Mouse (Mus musculus) lung, adult 2 months (tissue): Measurements from ENCODE around the gene Cmklr1.

Source experiments
- CTCF ChIP-seq: fragments of 200-500 bp; IDR thresholded peaks from 2 replicates; pipeline ENCODE4 v1.5.1; 2011; ENCODE audit warnings: mild to moderate bottlenecking, low read length, control low read depth; ENCODE audit not compliant: insufficient read depth
- POLR2A ChIP-seq: fragments of 200-500 bp; IDR thresholded peaks from 2 replicates; pipeline ENCODE4 v1.6.1; 2011; ENCODE audit warnings: low read depth, mild to moderate bottlenecking, control low read depth, low read length, borderline replicate concordance; ENCODE audit errors: extremely low read depth

DNA sequence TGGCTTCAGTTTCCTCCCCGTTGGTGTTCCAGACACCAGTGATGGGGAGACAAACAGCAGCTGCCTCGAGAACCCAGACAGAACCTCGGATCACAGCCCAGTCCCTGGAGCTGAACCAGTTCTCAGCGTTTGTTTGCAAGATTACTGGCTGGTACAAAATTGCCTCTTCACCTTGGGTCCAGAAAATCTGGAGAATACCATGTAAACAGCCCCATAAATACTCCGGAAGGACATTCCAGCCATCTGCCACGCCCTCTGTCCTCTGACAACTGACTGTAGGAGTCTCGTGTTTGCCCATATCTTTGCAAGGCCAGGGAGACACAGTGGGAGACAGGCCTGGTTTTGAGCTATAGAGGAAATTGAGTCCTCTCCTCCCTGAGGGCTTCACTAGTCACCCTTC, 24.6 kb upstream of the Cmklr1 start:
- TF ChIP-seq CTCF (no peak), POLR2A (no peak)
